Mouse (Mus musculus): ENCODE results near the gene Ywhah. TPM values are rescaled to one million over a fixed set of nuclear protein-coding genes. Genes with fewer than 3 reads are reported as not detected.
A peak's percentile ranks its signal among the peaks of the same experiment; 100 is the strongest.

Ywhah gene
- polyA plus RNA-seq, 1 experiment from 2014 or later, result 976 TPM

DNA sequence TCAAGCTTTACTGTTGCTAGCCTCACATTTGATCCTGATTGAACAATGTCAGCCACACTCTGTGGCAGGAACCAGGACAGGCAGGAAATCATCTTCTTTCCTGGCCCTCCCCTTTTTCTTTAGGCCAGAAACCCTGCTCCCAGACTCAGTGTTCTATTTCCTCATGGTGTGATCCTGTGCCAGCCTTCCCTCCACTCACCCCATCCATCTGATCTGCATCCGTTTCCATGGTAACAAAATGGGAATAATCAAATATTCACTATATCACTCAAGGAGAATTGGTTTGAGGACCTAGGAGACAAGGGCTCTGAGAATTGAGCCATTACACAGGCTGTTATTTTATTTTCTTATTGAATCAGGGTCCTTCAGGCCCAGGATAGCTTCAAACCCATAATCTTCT, 22.1 kb upstream of the Ywhah start:
- Histone ChIP-seq H3K4me2 (ENCODE audit: low read length) (no peak overlapping the region), H3K4me3 (ENCODE audit: low read depth, low read length) (no peak overlapping the region), H3K4me1 (ENCODE audit: control insufficient read depth, insufficient read depth, low read length) (peaks cover 7% of the 10 kb centered on the region), H3K27ac (ENCODE audit: low read length) (peak overlapping the region; percentile 76), H3K9ac (ENCODE audit: low read depth, low read length) (no peak overlapping the region), H3K27me3 (ENCODE audit: control insufficient read depth, insufficient read depth, low read depth, low read length) (no peaks in the 10 kb centered on the region), H3K36me3 (ENCODE audit: control insufficient read depth, insufficient read depth, low read length) (no peaks in the 10 kb centered on the region), H3K9me3 (replicated peaks; ENCODE audit: control insufficient read depth, low read length, poor library complexity, severe bottlenecking) (no peaks in the 10 kb centered on the region)
- peak; percentile 58 for ATAC-seq
- WGBS, result 86% methylated on average over 1 of the region's 1 CpGs

DNA sequence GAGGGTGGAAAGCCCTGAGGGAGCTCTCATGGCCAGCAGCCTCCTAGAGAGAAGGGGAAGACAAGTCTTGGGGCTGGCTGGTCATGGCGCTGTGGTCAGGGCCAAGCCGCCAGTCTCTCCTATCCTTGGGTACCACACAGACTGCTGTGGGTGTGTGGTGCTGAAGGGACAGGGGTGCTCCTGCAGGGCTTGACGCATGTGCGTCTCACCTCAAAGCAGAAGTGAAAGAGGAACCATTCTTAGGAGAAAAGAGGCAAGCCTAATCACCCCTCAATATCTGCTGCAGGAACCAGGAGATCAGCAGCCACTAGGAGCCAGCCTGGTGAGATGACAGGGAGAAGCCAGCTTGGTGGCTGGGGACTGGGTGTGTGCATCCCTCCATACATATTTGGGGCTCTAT, 20.9 kb upstream of the Ywhah start:
- H3K9ac ChIP-seq (ENCODE audit: low read depth, low read length), result no peak overlapping the region
- ATAC-seq, result no peak
- no peak overlapping the region for H3K4me3 ChIP-seq (ENCODE audit: low read depth, low read length)
- H3K27ac ChIP-seq (ENCODE audit: low read length), result no peak overlapping the region
- H3K4me1 ChIP-seq (ENCODE audit: control insufficient read depth, insufficient read depth, low read length), result peaks cover 7% of the 10 kb centered on the region
- H3K9me3 ChIP-seq (replicated peaks; ENCODE audit: control insufficient read depth, low read length, poor library complexity, severe bottlenecking), result no peaks in the 10 kb centered on the region
- H3K36me3 ChIP-seq (ENCODE audit: control insufficient read depth, insufficient read depth, low read length), result no peaks in the 10 kb centered on the region
- no peaks in the 10 kb centered on the region for H3K27me3 ChIP-seq (ENCODE audit: control insufficient read depth, insufficient read depth, low read depth, low read length)
- 58% methylated on average over 4 of the region's 4 CpGs for WGBS
- H3K4me2 ChIP-seq (ENCODE audit: low read length), result no peak overlapping the region

DNA sequence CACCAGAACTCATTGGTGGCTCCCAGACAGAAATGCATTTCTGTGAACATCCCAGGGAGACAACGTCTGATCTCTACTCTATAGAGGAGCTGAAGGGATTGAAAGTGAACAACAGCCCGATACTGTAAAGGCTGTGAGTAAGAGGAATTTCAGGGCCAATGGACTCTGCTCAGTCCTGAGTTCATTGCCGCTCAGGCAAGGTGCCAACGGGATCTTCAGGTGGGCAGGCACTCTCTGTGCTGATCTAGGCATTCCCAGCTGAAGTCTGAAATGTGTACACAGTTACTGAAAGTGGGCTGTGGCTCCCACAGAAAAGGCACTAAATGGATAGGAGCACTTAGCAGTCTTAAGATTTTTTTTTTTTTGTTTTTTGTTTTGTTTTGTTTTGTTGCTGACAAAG, 19.8 kb upstream of the Ywhah start:
- H3K4me3 ChIP-seq (ENCODE audit: low read depth, low read length), result no peak overlapping the region
- no peaks in the 10 kb centered on the region for H3K27me3 ChIP-seq (ENCODE audit: control insufficient read depth, insufficient read depth, low read depth, low read length)
- H3K4me2 ChIP-seq (ENCODE audit: low read length), result no peak overlapping the region
- no peak overlapping the region for H3K9ac ChIP-seq (ENCODE audit: low read depth, low read length)
- WGBS, result 94% methylated on average over 4 of the region's 4 CpGs
- peaks cover 7% of the 10 kb centered on the region for H3K4me1 ChIP-seq (ENCODE audit: control insufficient read depth, insufficient read depth, low read length)
- no peak overlapping the region for H3K27ac ChIP-seq (ENCODE audit: low read length)
- no peak for ATAC-seq
- no peaks in the 10 kb centered on the region for H3K36me3 ChIP-seq (ENCODE audit: control insufficient read depth, insufficient read depth, low read length)
- H3K9me3 ChIP-seq (replicated peaks; ENCODE audit: control insufficient read depth, low read length, poor library complexity, severe bottlenecking), result no peaks in the 10 kb centered on the region

DNA sequence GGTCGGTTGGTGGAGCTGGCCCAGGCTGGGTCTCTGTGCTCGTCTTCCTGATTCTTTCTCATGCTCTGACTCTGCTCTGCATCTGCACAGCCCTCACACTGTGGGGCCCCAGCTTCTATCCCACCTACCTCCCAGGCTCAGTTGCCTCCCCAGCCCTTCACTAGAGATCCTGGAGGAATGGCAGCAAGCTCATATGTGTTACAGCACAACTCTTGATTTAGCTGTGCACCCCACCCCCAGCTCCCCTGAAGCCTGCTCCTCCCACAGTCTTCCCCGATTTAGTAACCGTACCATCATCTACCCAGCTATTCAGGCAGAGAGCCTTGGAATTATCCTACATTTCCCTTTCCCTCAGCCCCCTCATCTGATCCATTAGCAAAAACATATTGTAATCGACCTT, 17.5 kb upstream of the Ywhah start:
- H3K4me2 ChIP-seq (ENCODE audit: low read length), result no peak overlapping the region
- no peak for ATAC-seq

GRCm38 (mm10) chr5:33002781-33003180, 15.8 kb upstream of the Ywhah start:
- Histone ChIP-seq H3K4me2 (ENCODE audit: low read length) (no peak overlapping the region), H3K9ac (ENCODE audit: low read depth, low read length) (no peak overlapping the region), H3K4me3 (ENCODE audit: low read depth, low read length) (no peak overlapping the region), H3K4me1 (ENCODE audit: control insufficient read depth, insufficient read depth, low read length) (peaks cover 27% of the 10 kb centered on the region), H3K27me3 (ENCODE audit: control insufficient read depth, insufficient read depth, low read depth, low read length) (no peaks in the 10 kb centered on the region), H3K36me3 (ENCODE audit: control insufficient read depth, insufficient read depth, low read length) (no peaks in the 10 kb centered on the region), H3K27ac (ENCODE audit: low read length) (no peak overlapping the region), H3K9me3 (replicated peaks; ENCODE audit: control insufficient read depth, low read length, poor library complexity, severe bottlenecking) (no peaks in the 10 kb centered on the region)
- ATAC-seq, result no peak
- 92% methylated on average over 5 of the region's 5 CpGs for WGBS

More for the DNA sequence above, 17.5 kb upstream of the Ywhah start:
- WGBS, result 85% methylated on average over 5 of the region's 5 CpGs
- Histone ChIP-seq H3K9ac (ENCODE audit: low read depth, low read length) (no peak overlapping the region), H3K36me3 (ENCODE audit: control insufficient read depth, insufficient read depth, low read length) (no peaks in the 10 kb centered on the region), H3K9me3 (replicated peaks; ENCODE audit: control insufficient read depth, low read length, poor library complexity, severe bottlenecking) (no peaks in the 10 kb centered on the region), H3K4me3 (ENCODE audit: low read depth, low read length) (no peak overlapping the region), H3K27me3 (ENCODE audit: control insufficient read depth, insufficient read depth, low read depth, low read length) (no peaks in the 10 kb centered on the region), H3K4me1 (ENCODE audit: control insufficient read depth, insufficient read depth, low read length) (peaks cover 20% of the 10 kb centered on the region), H3K27ac (ENCODE audit: low read length) (no peak overlapping the region)

DNA sequence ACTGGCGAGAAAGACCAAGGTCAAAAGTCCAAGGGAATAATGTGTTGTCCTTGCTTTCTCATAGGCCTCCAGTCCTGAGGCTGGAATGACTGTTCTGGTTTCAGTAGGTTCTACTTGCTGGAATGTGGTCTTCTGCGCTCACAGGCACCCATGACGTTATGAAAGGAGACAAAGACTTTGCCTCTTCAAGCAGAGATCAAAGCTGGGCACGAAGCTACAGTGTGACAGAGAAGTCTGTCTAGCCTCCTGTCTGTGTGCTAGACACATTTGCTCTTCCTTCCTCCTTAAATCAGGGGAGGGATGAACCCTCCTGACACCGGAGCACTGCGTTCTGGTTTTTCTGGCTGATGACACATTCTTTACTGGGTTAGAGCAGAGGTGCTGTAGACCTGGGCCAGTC, 15.1 kb upstream of the Ywhah start:
- ATAC-seq, result no peak
- Histone ChIP-seq H3K4me3 (ENCODE audit: low read depth, low read length) (no peak overlapping the region), H3K4me1 (ENCODE audit: control insufficient read depth, insufficient read depth, low read length) (peaks cover 27% of the 10 kb centered on the region), H3K27ac (ENCODE audit: low read length) (no peak overlapping the region), H3K27me3 (ENCODE audit: control insufficient read depth, insufficient read depth, low read depth, low read length) (no peaks in the 10 kb centered on the region), H3K36me3 (ENCODE audit: control insufficient read depth, insufficient read depth, low read length) (no peaks in the 10 kb centered on the region), H3K4me2 (ENCODE audit: low read length) (no peak overlapping the region), H3K9ac (ENCODE audit: low read depth, low read length) (no peak overlapping the region), H3K9me3 (replicated peaks; ENCODE audit: control insufficient read depth, low read length, poor library complexity, severe bottlenecking) (no peaks in the 10 kb centered on the region)
- WGBS, result 69% methylated on average over 6 of the region's 6 CpGs

DNA sequence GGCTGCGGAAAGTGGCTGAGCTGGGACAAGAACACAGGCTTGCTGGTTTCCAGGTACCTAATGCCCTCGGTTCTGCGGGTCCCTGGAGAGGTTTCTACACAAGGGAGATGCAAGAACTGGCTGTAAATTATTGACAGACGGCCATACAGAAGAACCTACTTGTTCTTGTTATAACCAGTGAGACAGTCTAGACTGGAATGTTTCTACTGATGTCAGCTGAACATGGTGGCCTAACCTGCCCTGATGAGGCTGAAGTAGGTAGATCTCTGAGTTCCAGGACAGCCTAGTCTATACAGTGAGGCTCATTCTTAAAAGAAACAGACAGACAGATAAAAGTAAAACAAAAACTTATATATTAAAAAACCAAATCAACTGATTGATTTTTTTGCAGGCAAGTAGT, 14.5 kb upstream of the Ywhah start:
- no peak for ATAC-seq
- no peaks in the 10 kb centered on the region for H3K27me3 ChIP-seq (ENCODE audit: control insufficient read depth, insufficient read depth, low read depth, low read length)
- no peaks in the 10 kb centered on the region for H3K36me3 ChIP-seq (ENCODE audit: control insufficient read depth, insufficient read depth, low read length)
- H3K4me1 ChIP-seq (ENCODE audit: control insufficient read depth, insufficient read depth, low read length), result peaks cover 27% of the 10 kb centered on the region
- H3K4me3 ChIP-seq (ENCODE audit: low read depth, low read length), result no peak overlapping the region
- H3K4me2 ChIP-seq (ENCODE audit: low read length), result no peak overlapping the region
- no peak overlapping the region for H3K27ac ChIP-seq (ENCODE audit: low read length)
- H3K9me3 ChIP-seq (replicated peaks; ENCODE audit: control insufficient read depth, low read length, poor library complexity, severe bottlenecking), result no peaks in the 10 kb centered on the region
- H3K9ac ChIP-seq (ENCODE audit: low read depth, low read length), result no peak overlapping the region
- WGBS, result 84% methylated on average over 4 of the region's 4 CpGs

DNA sequence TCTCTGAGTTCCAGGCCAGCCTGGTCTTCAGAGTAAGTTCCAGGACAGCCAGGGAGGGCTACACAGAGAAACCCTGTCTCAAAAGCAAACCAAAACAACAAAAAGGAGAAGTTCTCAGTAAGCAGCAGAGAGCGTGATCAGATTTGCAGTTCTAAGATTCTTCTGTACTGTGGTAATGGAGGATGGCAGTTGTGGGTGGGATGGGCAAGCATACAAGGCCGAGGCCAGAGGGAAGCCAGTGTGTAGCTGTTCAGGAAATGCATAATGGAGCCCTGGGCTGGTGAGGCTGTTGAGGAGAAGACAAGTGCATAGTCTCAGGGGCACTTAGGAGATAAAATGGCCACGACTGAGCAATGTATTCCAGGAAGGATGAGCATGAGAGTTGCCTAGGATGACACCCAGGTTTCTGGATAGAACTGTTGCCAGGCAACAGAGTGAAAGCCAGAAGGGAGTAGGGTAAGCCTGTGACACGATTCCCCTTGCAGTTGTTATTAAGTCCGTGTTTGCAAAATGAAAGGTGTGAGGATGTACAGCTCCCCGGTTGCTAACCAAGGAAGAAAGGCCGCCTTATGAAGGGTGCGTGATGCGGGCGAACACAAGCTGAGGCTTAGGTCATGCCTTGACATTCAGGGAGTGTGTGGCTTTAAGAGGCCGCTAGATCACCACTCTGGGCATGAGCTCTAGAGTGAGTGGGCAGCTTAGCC, 13.0 kb upstream of the Ywhah start:
- Histone ChIP-seq H3K4me3 (ENCODE audit: low read depth, low read length) (no peak overlapping the region), H3K9me3 (replicated peaks; ENCODE audit: control insufficient read depth, low read length, poor library complexity, severe bottlenecking) (no peaks in the 10 kb centered on the region), H3K4me1 (ENCODE audit: control insufficient read depth, insufficient read depth, low read length) (peaks cover 33% of the 10 kb centered on the region), H3K27ac (ENCODE audit: low read length) (peak overlapping the region; percentile 88), H3K27me3 (ENCODE audit: control insufficient read depth, insufficient read depth, low read depth, low read length) (no peaks in the 10 kb centered on the region), H3K9ac (ENCODE audit: low read depth, low read length) (peak overlapping the region; percentile 47), H3K4me2 (ENCODE audit: low read length) (0 out of 2 replicates have a peak overlapping the region, but pooled peaks have one; percentile 3), H3K36me3 (ENCODE audit: control insufficient read depth, insufficient read depth, low read length) (no peaks in the 10 kb centered on the region)
- WGBS, result 48% methylated on average over 11 of the region's 11 CpGs
- peak; percentile 75 for ATAC-seq

- H3K27ac ChIP-seq (ENCODE audit: low read length), result peak overlapping the region; percentile 88
- H3K9me3 ChIP-seq (replicated peaks; ENCODE audit: control insufficient read depth, low read length, poor library complexity, severe bottlenecking), result no peaks in the 10 kb centered on the region
- peak; percentile 85 for ATAC-seq
- no peaks in the 10 kb centered on the region for H3K27me3 ChIP-seq (ENCODE audit: control insufficient read depth, insufficient read depth, low read depth, low read length)
- no peak overlapping the region for H3K4me3 ChIP-seq (ENCODE audit: low read depth, low read length)
- H3K9ac ChIP-seq (ENCODE audit: low read depth, low read length), result no peak overlapping the region
- H3K36me3 ChIP-seq (ENCODE audit: control insufficient read depth, insufficient read depth, low read length), result no peaks in the 10 kb centered on the region
- H3K4me2 ChIP-seq (ENCODE audit: low read length), result peak overlapping the region; percentile 1; the same call in 1 of the 2 replicates
- 23% methylated on average over 8 of the region's 8 CpGs for WGBS
- H3K4me1 ChIP-seq (ENCODE audit: control insufficient read depth, insufficient read depth, low read length), result peaks cover 44% of the 10 kb centered on the region
These were observed 11.9 kb upstream of the Ywhah start for GRCm38 (mm10) chr5:33006670-33007069.
